Mouse (Mus musculus): ENCODE data around the gene Ap1ar.

Gene Ap1ar

DNA sequence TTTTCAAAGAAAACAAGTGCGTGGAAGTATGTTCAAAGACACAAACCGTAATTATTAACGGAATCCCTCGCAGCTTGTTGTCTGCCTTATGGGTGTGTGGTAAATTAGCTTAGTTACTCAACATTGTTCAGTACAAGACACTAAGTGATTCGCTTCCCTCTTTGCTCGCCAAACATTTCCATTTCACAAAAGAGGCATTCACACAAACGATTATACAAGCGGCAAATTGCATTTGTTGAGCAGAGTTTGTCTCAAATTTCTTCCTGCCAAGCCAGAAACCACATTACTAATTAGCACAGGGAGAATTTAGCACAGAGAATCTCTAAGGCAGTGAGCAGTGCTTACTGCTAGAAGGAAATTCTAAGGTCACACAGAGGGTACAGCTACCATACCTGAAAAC is 4.6 kb upstream of the Ap1ar start:
- DNase-seq (ENCODE audit: extremely low spot score): no peak

DNA sequence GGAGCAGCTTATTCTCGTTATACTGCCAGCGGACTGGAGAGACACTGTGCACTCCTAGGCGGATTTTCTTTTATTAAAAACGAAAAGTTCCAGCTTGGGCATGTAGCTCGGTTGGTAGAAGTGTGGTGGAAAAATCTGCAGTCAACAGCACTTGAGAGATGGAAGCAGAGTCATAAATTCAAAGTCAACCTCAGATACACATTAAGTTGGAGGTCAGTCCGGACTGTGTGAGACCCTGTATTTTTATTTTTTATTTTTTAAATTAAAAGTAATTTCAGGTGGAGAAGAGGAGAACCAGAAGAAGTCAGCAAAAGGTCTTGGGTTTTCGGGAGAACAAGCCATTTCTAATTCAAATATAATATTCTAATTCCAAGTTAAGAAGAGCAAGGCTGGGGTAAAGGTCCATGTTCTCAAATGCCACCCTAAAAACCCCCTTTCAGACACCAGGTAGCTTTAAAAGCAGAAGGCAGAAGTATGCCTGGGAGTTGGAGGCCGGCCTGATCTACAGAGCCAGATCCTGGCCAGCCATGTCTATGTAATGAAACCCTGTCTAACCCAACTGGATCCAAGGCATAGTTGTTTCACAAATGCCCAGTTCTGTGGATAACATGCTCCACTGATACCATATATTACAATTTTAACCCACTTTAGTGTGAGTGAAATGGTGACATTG is 785 bp upstream of the Ap1ar start:
- no peak for DNase-seq (ENCODE audit: extremely low spot score)

DNA sequence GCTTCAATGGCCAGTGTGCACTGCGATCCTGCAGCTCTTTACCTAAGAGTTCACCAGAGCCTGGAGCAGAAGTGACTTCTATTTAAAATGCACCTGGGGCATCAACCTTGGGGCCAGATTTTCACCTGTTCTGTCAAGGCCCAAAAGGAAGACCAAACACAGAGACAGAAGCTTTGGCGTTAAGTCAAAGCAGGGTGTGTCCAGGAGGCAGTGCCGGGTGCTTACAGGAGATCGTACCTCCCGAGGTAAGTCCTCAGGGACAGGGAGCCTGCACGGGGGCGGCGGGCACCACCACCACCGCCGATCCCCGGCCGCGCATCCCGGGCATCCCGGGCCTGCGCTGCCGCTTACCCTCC is 547 bp downstream of the Ap1ar start:
- no peak for DNase-seq (ENCODE audit: extremely low spot score)

DNA sequence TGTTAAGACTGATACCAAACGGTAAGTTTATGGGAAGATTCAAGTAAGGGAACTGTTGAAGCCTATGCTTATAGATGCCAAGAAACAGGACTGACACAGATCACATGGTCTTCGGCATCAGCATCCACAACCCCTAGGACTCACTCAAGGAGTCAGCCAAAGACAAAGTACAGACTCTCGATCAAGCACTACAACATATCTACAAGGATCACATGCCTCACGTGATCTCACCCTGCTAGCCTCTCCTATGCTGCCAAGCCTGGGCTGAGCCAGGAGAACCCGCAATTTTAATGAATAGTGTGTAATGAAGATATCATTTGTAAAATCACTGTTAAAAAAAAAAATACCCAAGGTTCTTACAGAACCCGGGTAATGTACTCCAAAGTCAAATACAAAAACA is 1.7 kb downstream of the Ap1ar start:
- DNase-seq (ENCODE audit: extremely low spot score): no peak

DNA sequence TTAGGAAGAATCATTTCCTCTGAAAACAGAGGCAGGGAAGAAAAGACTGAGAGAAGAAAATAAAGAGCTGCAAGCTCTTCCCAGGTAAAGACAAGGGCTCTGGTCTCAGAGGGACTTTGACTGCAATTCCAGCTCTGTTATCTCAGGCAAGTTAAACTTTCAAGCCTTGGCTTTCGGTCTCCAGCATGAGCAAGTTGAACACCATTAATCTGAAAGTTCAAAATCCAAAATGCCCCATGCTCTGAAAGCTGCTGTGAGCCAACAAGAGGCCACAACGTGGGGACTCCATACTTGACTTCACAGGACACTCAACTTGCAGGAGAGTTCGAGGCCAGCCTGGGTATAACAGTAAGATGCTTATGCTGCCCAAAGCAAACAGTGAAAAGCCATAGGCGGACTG is 3.3 kb downstream of the Ap1ar start:
- DNase-seq (ENCODE audit: extremely low spot score): no peak

DNA sequence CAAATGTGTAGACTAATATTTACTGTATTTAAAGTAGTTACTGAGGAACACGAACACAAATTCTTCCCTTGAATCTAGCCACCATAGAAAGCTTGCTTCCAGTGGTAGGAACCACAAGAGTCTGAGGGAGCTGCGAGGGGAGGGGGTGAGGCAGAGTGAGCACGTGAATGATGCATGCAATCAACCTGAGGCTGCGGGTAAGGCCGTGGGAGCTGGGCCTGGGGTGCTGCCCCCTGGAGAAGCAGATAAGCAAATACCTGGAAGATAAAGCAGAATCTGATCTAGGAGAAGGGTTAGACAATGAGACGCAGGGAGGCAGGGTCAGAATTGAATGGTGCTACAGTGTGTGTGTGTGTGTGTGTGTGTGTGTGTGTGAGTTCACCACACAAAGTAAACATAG is 6.2 kb downstream of the Ap1ar start:
- DNase-seq (ENCODE audit: extremely low spot score): no peak

DNA sequence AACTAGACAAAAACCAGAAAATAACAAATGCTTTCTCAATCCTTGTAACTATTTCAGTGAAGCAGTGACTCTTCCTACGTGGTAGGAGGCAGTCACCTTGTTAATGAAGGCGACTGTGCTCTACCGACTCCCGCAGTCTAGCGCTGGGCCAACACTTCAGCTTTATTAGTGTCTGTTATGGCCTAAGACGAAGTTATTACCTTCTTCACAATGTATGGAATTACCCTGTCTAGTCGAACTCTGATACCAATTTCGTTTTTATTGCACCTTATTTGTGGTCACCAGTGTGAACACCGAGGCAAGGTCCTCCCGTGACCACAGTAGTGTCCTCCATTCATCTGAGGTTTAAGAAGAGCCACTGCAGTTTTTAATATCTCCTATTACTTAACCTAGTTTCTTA is 7.1 kb downstream of the Ap1ar start:
- DNase-seq (ENCODE audit: extremely low spot score): no peak

DNA sequence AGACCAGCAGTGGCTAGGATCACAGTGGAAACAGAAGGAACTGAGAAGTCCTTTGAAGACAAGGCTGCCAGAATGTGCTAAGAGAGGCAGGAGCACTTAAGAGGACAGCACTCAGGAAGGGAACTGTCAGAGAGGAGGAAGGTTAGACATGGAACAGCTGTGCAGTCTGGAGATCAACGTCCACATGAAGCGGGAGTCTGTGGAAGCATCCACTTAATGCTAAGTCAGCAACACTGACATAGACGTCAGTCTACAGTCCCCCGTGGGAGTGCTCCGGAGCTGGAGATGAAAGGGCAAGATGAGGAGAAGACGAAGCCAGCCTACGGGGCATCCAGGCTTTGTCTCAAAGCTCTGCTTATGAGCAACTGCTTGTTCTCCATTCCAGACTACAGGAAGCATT is 10.2 kb downstream of the Ap1ar start:
- DNase-seq (ENCODE audit: extremely low spot score): no peak

DNA sequence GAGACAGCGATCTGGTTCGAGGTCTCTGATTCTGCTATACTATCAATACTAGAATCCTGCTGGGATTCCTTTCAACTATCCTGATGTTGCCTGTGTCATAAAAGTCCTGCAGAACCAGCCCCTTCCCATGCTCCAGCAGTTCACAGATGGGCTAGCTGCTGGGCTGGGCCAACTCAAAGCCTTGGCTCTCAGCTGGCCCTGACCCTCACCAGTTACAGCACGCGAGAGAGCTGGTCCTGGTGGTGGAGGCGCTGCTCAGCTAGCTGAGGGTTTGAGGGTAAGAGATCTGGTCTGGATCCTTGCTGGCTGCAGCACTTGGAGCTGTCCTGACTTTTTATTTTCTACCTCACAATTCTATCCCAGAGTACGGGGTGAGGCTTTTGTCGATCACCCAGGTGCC is 10.8 kb downstream of the Ap1ar start:
- no peak for DNase-seq (ENCODE audit: extremely low spot score)

DNA sequence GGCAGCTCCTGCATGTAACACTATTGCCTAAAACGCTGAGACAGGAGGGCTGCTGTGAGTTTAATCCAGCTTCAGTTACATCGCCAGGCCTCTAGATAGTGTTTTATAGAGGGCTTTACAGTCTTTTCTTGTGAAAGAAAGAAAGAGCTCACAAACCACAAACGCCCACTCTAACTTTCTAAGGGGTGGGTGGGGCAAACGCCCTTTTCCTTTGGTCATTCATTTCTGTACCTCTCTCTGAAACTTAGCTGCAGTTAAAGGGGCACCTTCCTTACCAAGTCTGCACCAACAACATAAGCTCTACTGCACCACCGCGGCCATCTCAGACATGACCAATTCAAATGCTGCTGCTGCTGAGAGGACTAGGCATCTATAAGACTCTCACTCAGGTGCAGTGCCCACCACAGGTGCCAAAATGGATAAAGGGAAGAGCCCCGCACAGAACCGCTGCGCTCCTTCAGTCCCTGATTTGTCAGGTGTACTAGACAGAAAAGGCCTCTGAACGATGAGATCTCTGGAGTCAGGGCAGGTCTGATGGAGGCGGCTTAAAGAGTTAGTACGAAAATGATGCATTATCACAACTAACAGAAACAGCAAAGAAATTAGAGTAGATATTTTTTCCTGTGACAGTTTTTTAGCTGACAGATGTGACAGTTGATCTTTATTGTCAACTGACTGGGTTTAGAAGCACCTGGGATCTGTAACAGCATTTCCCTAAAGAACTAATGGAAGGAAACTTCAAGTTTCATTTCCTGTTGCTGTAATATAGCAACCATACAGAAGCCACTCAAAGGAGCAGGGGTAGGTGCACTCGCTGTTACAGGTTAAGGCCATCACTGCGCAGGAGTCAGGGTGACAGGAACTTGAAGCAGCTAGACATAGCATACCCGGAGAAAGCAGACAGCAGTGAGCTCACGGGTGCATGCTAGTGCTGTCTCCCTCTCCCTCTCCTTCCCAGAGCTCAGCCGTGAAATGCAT is 13.1 kb downstream of the Ap1ar start:
- DNase-seq (ENCODE audit: extremely low spot score): no peak

DNA sequence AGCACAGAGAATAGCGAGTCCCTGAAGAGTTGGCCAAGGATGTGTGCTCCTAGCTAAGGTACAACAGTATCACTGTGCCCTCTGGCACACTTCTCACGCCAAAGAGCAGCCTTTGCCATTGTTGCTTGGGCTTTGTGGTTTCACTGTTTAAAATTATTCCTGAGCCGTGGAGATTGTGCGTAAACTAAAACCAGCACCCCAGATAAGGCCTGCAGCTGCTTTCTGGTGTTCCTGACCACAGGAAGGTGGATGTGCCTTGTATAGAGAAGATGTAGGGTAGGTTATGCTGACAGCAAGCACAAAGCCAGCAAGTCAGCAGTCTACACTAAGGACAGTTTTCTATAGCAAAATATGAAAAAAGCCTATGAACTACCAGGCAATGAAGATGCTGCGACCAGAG is 16.1 kb downstream of the Ap1ar start:
- DNase-seq (ENCODE audit: extremely low spot score): no peak

DNA sequence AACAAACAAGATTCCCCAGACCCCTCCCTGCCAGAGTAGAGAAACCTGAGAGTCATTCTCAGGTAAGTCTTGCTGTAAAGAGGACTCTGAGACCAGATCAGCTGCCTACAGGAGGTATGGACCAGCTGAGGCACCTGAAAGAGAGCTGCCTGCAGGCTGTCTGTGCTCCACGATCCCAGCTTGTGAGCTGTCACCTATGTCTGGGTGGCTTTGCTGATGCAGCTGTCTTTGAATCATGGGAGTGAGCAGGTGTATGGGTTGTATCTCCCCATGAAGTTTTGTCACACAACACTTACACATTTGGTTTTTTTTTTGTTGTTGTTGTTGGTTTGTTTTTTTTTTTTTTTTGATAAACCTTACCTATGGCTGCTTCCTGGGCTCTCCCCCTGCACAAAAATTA is 16.9 kb downstream of the Ap1ar start:
- no peak for DNase-seq (ENCODE audit: extremely low spot score)

DNA sequence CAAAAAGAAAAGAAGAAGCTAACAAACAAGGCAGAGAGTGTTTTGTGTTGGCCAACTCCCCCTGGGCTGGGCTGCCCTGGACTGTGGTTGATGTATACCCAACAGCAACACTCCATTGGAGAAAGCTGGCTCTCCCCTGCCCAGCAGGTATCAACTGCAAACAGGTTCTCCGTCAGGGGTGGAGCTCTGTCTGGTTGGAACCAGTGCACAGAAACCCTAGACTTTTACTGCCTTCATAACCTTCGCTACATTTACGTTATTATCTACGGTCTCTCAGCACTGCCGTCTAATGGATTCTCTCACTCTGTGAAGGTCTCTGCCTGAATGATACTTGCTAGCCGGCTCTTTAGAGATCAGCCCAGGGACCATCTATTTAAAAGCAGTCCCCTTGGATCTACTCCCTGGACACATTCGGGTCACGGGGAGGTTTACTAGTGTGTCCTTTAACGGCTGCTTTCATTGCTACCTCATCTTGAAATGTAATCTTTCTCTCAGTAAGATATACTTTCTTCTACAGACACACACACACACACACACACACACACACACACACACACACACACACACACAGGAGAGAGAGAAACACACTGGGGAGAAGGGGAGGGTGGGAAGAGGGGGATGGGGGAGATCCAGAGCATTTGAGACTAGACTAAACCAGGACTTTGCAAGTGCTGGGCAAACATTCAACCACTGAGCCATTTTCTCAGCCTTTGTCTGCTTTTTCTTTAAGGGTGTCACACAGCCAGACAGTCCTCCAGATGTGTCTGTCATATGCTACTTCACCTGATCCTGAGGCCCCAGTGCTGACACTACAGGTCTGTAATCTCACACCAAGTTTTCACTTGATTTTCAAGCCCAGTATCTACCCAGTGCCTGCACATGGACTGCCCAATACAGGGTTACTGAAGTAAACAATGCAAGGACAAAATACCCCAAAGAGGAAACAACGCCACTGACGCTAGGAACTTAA is 18.3 kb downstream of the Ap1ar start:
- no peak for DNase-seq (ENCODE audit: extremely low spot score)

DNA sequence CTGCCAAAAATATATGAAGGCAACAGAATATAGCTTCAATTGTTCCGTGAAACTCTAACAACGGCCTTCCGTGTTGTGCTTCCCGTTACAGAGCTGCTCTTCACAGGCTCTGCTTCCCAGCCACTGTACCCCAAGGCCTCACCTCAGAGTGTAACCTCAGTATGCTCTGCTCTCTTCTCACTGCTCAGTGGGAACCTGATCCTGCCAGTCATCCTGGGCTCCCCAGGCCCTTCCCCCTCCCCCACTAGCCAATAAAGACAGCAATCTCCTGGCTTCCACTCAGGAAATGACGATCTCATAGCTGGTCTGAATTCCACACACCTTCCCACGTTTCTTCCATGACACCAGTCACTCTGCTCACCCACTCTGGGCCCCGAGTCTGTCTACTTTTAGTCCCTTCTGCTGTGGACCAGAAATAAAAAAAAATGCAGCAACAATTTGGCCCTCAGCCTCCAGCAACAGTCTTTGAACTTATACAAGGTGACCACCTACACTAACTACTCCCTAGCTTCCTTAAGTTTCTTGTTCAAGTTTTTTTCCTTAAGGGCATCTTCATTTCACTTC is 20.1 kb downstream of the Ap1ar start:
- DNase-seq (ENCODE audit: extremely low spot score): no peak

DNA sequence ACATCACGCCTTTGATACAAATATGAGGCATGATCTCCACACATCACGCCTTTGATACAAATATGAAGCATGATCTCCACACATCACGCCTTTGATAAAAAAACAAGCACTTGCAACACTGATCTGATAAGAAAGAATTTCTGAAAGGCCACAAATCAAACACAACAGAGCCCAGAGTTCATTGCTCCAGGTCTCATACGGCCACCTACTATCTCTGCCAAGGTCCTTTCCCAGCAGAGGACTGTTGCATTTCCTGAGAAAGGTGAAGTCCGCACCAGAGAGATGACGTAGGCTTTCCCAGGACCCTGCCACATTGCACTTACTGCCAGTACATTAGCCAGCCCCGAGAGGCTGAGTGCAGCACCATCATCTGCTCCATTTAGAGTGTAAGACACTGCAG is 28.2 kb downstream of the Ap1ar start:
- no peak for DNase-seq (ENCODE audit: extremely low spot score)

DNA sequence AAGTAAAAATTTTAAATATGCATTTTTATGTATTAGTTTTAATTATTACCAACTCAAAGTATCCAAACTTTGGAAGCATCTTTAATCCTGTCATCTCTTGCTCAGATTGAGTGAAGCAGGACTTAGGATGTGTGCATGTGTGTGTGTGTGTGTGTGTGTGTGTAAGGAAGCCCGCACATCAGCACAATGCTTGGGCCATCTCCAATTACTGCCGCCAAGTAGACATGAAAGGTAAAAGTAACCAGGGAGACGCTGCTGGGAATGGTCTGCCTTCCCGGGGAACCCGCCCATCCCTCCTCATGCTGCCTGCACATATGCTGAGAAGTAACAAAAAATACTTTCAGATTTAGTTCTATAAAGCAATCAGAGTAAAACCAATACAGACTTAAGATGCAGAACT is 29.5 kb downstream of the Ap1ar start:
- DNase-seq (ENCODE audit: extremely low spot score): peak; percentile 12

DNA sequence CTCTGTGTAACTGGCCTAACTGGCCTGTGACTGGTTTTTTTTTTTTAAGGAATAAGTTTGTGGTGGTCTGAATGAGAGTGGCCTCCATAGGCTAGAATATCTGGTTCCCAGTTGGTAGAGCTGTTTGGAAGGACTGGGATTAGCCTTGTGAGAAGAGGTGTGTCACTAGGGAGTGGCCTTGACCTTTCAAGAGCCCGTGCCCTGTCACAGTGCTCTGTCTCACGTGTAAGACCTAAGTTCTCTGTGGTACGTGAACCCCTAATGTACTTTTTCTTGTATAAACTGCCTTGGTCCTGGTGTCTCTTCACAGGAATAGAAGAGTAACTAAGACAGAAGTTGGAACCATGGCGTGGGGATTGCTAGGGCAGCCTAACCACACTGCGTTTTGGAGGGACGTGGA is 31.3 kb downstream of the Ap1ar start:
- DNase-seq (ENCODE audit: extremely low spot score): no peak

DNA sequence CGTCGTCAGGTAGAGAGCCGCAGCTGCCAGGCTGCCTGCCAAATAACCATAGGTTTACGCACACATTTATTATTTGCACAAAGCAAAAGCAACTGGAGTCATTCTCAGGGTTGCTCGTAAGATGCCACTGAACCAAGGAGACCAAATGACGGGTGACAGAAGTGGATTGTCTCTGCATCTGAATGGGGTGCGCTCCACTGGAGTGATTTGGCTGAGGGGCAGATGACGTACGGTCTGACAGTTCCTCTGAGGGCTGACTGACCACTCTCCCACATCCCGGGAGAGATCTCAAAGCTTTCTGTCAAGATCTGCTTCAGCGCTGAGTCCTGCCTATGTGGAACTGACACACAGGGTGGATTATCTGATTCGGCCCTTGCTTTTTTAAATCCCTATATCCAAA is 32.3 kb downstream of the Ap1ar start:
- no peak for DNase-seq (ENCODE audit: extremely low spot score)

DNA sequence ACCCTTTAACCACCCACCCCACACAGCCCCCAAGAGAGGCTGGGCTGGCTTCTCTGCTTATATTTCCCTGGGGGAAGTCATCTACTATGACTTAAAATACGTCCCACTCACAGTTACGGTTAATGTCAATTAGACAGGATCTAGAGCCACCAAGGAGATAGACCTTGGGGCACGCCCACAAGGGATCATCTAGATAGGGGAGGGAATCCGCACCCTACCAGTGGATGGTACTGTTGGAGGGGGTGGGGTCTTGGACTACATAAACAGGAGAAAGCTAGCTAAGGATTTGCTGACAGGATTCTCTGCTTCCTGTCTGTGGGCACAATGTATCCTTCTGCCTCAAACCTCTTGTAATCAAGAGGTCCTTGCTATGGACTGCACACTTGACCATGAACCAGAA is 32.9 kb downstream of the Ap1ar start:
- DNase-seq (ENCODE audit: extremely low spot score): no peak

DNA sequence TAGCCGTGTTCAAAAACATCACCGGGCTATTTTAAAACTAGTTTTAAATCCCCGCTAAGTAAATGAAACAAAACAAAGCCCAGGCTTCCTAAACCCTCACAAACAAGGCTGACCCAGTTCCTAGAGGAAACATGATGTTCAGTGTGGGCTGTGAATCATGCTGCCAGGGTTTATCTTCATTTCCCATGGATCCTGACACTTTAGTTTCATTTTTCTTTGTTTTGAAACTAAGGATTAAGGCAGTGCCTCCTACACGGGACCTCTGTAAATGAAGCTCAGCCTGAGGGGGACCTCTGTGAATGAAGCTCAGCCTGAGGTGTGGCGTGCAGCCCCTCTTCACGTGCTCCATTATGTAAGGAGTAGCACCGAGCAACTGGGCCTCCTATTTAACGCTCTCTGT is 34.5 kb downstream of the Ap1ar start:
- DNase-seq (ENCODE audit: extremely low spot score): no peak

DNA sequence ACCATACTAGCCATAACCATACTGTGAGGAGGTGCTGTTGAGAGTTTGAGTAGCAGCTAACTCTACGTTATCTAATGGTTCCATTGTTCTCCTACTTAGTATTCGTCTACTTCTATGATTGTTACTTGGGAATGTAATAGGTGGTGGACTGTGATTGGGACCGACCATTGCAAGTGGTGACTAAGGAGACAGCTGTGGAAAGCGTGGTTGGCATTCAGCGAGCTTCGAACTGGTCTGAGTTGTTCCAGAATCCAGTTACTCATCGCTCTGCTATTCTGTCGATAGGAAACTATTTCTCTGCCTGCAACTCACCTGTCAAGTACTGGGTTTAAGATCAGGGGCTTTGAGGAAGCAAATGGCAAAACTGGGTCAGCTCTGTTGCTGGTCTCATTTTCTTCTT is 36.2 kb downstream of the Ap1ar start:
- DNase-seq (ENCODE audit: extremely low spot score): no peak

DNA sequence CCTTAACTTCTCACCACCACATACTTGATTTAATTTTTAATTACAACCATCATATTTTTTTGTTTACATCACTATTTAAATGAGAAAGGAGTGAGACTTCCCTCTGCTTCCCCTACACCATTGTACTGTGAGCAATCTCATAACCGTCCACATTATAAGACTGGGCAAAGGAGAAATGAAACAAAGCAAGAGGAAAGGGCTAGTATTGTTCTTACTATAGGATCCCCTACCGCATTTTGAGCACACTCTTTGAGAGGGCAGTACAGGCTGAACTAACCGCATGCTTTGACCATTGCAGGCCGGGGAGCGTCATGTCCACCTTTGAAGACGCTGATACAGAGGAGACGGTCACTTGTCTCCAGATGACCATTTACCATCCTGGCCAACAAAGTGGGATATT is 41.1 kb downstream of the Ap1ar start:
- DNase-seq (ENCODE audit: extremely low spot score): no peak

All from embryo, embryonic 9.5 days (tissue).